Mouse (Mus musculus) cerebellum, adult 2 months (tissue): Measurements from ENCODE around the gene Pcsk4.

Source experiments
- CTCF ChIP-seq: fragments of 200-500 bp; IDR thresholded peaks from 2 replicates; pipeline ENCODE4 v1.5.1; 2011; ENCODE audit warnings: low read depth, mild to moderate bottlenecking, control low read depth, low read length, moderate library complexity, borderline replicate concordance; ENCODE audit not compliant: insufficient read depth
- POLR2A ChIP-seq: fragments of 200-500 bp; IDR thresholded peaks from 2 replicates; pipeline ENCODE4 v1.6.1; 2011; ENCODE audit warnings: low read length, control low read depth, borderline replicate concordance; ENCODE audit not compliant: insufficient read depth

GRCm38 (mm10) chr10:80292251-80293146, 36.8 kb downstream of the Pcsk4 start, which contains the start of gene Rps15:
- TF ChIP-seq POLR2A, result peak; percentile 97
- TF ChIP-seq CTCF, result peak; percentile 42; the same call in 1 of the 2 replicates
